18 mouse cellular contexts compared by ENCODE assay signal in the genomic region with DNA sequence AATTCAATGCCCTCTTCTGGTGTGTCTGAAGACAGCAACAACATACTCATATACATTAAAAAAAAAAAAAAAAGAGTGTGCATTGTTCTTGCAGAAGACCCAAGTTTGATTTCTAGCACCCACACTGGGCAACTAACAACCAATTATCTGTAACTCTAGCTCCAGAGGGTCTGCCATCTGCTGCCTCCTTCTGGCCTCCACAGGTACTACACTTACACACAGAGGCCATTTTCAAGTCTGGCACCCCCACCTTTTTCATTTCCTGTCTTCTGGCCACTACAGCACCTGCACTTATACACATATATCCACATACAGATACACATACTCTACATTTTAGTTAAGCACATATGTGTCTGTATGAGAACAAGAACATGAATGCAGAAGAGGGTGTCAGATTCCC. TPM values are rescaled to one million over a fixed set of nuclear protein-coding genes. Genes with fewer than 3 reads are reported as not detected.
DNase-seq lines count a peak whose midpoint lies in the region; ATAC-seq and TF ChIP-seq lines count a peak whose summit lies in the region.
"Had no signal": no experiment of that assay in that cellular context is flagged by ENCODE, and none has a peak within 500 bp of the region (broad histone marks: within the 10 kb centered on the region; RNA-seq: fewer than 3 reads in every experiment).

No protein-coding gene starts in this region.

- no peak for ATAC-seq in midbrain, postnatal 0 days (ENCODE audit: low FRiP score)

- H3K27me3 ChIP-seq in midbrain, postnatal 0 days (ENCODE audit: insufficient read depth, low read length), result no peaks in the 10 kb centered on the region
- H3K27me3 ChIP-seq in midbrain, embryonic 10.5 days (ENCODE audit: low read depth, poor library complexity, severe bottlenecking), result no peaks in the 10 kb centered on the region
- H3K27me3 ChIP-seq: embryonic facial prominence, embryonic 15.5 days; heart, embryonic 13.5 days; hindbrain, embryonic 15.5 days; limb, embryonic 12.5 days; neural tube, embryonic 12.5 days had no signal

- TF ChIP-seq CTCF in gastrocnemius, adult 2 months (IDR thresholded peaks at IDR 0.05), result peak; percentile 36
- peak; percentile 39 for TF ChIP-seq CTCF in midbrain, postnatal 0 days (IDR thresholded peaks at IDR 0.05)

- H3K4me2 ChIP-seq in midbrain, postnatal 0 days (ENCODE audit: low read depth, low read length, poor library complexity, severe bottlenecking), result no peak overlapping the region
- H3K4me2 ChIP-seq: embryonic facial prominence, embryonic 15.5 days; heart, embryonic 13.5 days; hindbrain, embryonic 15.5 days; limb, embryonic 12.5 days; midbrain, embryonic 11.5 days; neural tube, embryonic 12.5 days had no signal

- no peak overlapping the region for H3K9ac ChIP-seq in midbrain, postnatal 0 days (replicated peaks; ENCODE audit: low read length, poor library complexity, severe bottlenecking)
- H3K9ac ChIP-seq: embryonic facial prominence, embryonic 15.5 days; heart, embryonic 13.5 days; hindbrain, embryonic 15.5 days; limb, embryonic 12.5 days; neural tube, embryonic 12.5 days had no signal

- H3K36me3 ChIP-seq in midbrain, postnatal 0 days (ENCODE audit: insufficient read depth, low read length), result no peaks in the 10 kb centered on the region
- H3K36me3 ChIP-seq in midbrain, embryonic 10.5 days, result no peaks in the 10 kb centered on the region
- H3K36me3 ChIP-seq: embryonic facial prominence, embryonic 15.5 days; heart, embryonic 13.5 days; hindbrain, embryonic 15.5 days; limb, embryonic 12.5 days; neural tube, embryonic 12.5 days had no signal

- no peak overlapping the region for H3K4me3 ChIP-seq in gastrocnemius, adult 2 months
- no peak overlapping the region for H3K4me3 ChIP-seq in midbrain, postnatal 0 days (ENCODE audit: low read depth, low read length)
- no peak overlapping the region for H3K4me3 ChIP-seq in midbrain, embryonic 10.5 days
- H3K4me3 ChIP-seq: embryonic facial prominence, embryonic 15.5 days; heart, embryonic 13.5 days; hindbrain, embryonic 15.5 days; limb, embryonic 12.5 days; neural tube, embryonic 12.5 days had no signal

- H3K27ac ChIP-seq in gastrocnemius, adult 2 months, result no peak overlapping the region
- H3K27ac ChIP-seq in midbrain, postnatal 0 days (ENCODE audit: low read depth, low read length), result no peak overlapping the region
- H3K27ac ChIP-seq in midbrain, embryonic 10.5 days (replicated peaks), result no peak overlapping the region
- H3K27ac ChIP-seq: embryonic facial prominence, embryonic 15.5 days; heart, embryonic 13.5 days; hindbrain, embryonic 15.5 days; limb, embryonic 12.5 days; neural tube, embryonic 12.5 days had no signal

- no peaks in the 10 kb centered on the region for H3K4me1 ChIP-seq in midbrain, postnatal 0 days (ENCODE audit: insufficient read depth, low read length)
- no peaks in the 10 kb centered on the region for H3K4me1 ChIP-seq in midbrain, embryonic 10.5 days
- H3K4me1 ChIP-seq: hindbrain, embryonic 15.5 days; limb, embryonic 12.5 days; neural tube, embryonic 12.5 days had no signal

- DNase-seq in gastrocnemius, adult 2 months, result no peak
- DNase-seq in gastrocnemius, postnatal 36 days, result no peak
- DNase-seq in midbrain, postnatal 0 days (ENCODE audit: low spot score), result no peak
- no peak for DNase-seq in midbrain, embryonic 10.5 days (ENCODE audit: low spot score)
- peak; percentile 3 for DNase-seq in c-Kit-positive CD71-positive TER-119-positive erythroid progenitor cells, embryonic 14.5 days (ENCODE audit: low spot score)
- peak; percentile 58 for DNase-seq in thymus, postnatal 25 days
- no peak for DNase-seq in left cerebral cortex, adult 18-20 months (ENCODE audit: low spot score in 2 of 2)
- no peak for DNase-seq in adrenal gland, postnatal 25 days
- DNase-seq: adrenal gland, postnatal 10 days; cerebellum, postnatal 36 days; kidney, postnatal 4 days; spleen, adult 18-20 months had no signal

- intact Hi-C loops in gastrocnemius, adult 2 months (cut with DNase I), result no loop called here
- intact Hi-C loops in gastrocnemius, postnatal 36 days (cut with DNase I), result no loop called here

- no peaks in the 10 kb centered on the region for H3K9me3 ChIP-seq in midbrain, postnatal 0 days (ENCODE audit: low read length)
- no peaks in the 10 kb centered on the region for H3K9me3 ChIP-seq in midbrain, embryonic 10.5 days (replicated peaks)
- H3K9me3 ChIP-seq: embryonic facial prominence, embryonic 15.5 days; heart, embryonic 13.5 days; hindbrain, embryonic 15.5 days; limb, embryonic 12.5 days had no signal

RNA-seq across cellular contexts. Expression of a gene that starts 50.9 kb away (rescaled TPM):
- total RNA-seq in gastrocnemius, adult 2 months (2021), result under 1 TPM; 0.20 to 0.42 TPM
- total RNA-seq in gastrocnemius, postnatal 36 days (2021), result under 1 TPM; 0.47 to 0.89 TPM
- 376 and 420 TPM in 2 replicates for total RNA-seq in midbrain, postnatal 0 days (2014; rRNA removed)
- polyA plus RNA-seq in midbrain, postnatal 0 days (2015; fragmentation: Nextera tagmentation; extraction: Ambion mirVana), result 77.3 and 85.2 TPM in 2 replicates
- polyA plus RNA-seq in midbrain, embryonic 10.5 days (2016; fragmentation: Nextera tagmentation; extraction: Ambion mirVana), result 5.2 and 11.2 TPM in 2 replicates
- total RNA-seq in left cerebral cortex, adult 18-20 months (2021), result 100 to 1,000 TPM; 298 to 313 TPM
- total RNA-seq in adrenal gland, postnatal 25 days (2021), result 2.7 and 3.2 TPM in 2 replicates

Comparison
In these comparisons a context has a peak if more than half of its experiments do, and no peak if none do; other contexts are left out.
1. DNase-seq: peak in c-Kit-positive CD71-positive TER-119-positive erythroid progenitor cells, embryonic 14.5 days (single experiment) and thymus, postnatal 25 days (single experiment); none in gastrocnemius, adult 2 months (single experiment), gastrocnemius, postnatal 36 days (0 of 2), midbrain, postnatal 0 days (single experiment), midbrain, embryonic 10.5 days (single experiment), left cerebral cortex, adult 18-20 months (0 of 2) and adrenal gland, postnatal 25 days (single experiment).
2. RNA of a gene that starts 50.9 kb away (total RNA-seq): 376 to 420 TPM in midbrain, postnatal 0 days and 298 to 313 TPM in left cerebral cortex, adult 18-20 months; 2.7 to 3.2 TPM in adrenal gland, postnatal 25 days, 0.47 to 0.89 TPM in gastrocnemius, postnatal 36 days and 0.20 to 0.42 TPM in gastrocnemius, adult 2 months; every median in the first group is over 10 times any median in the second.